Mouse (Mus musculus) 3T3-L1 (cell line): ENCODE results near the gene Ppp2ca.
A peak's percentile ranks its signal among the peaks of the same experiment; 100 is the strongest.

Source experiments
- DNase-seq: peaks from one replicate; pipeline ENCODE4 v3.0.0-alpha.2; 2015; ENCODE audit warnings: low read depth, low spot score

The Ppp2ca gene

DNA sequence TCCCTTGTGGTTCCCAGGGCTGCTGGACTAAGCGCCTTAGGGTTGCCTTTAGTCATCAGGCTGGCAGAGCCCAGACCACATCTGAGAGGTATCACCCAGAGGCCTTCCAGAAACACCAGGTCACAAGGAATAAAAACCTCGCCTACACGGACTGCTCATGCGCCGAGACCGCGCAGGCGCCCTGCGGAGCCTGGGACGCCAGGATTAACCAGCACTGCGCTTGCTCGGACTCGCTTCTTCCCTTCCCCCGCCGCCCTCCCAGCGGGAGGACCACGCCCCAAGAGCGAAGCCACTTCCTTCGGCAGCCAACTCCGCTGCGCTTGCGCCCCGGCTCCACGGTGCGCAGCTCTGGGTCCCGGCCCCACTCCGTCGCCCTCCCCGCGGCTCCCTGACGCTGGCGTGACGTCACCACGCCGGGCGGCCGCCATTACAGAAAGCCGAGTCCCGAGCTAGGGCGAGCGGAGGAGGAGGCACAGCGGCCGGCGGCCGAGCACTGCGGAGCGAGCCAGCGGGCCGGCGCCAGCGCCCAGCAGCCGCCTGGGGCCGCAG is at the start of gene Ppp2ca:
Gene Ppp2ca, plus strand, starts transcription at position 284 of the 549 bp plus-strand sequence.
- peak; percentile 98 for DNase-seq

DNA sequence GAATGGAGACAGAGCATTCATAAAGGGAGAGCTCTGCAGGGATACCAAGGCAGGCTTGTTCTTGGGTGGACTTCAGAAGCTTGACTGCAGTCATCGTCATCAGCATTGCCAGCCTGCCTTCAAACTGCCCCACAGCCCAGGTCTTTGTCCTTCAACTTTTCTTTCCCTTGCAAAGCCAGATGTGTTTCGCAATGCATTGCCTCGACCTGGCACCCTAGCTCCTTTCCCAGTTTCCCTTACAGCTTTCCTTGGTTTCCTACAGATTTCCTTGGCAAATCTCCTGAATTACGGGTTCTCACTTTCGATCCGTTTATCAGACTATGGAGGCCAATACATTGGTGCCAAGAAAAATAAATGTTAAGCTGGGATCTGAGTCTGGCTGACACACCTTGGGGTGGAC is 45.1 kb upstream of the Ppp2ca start:
- DNase-seq: no peak

DNA sequence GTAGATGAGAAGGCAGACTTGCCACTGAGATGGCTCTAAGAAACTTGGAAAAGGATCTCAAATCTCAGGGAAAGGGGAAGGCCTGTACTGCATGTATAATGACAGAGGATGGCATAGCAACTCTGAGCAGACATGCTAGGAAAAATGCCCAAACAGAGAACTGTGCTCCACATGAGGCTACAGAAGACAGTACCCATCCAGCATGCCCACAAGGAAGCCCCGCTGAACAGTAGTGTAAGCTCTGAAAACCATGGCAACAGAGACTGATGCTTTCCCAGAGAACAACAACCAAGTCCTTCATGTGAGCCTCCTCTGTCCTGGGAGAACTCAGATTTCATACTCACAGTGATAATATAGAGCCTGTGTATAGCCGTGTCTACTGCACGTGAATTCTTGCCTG is 43.8 kb upstream of the Ppp2ca start:
- no peak for DNase-seq

DNA sequence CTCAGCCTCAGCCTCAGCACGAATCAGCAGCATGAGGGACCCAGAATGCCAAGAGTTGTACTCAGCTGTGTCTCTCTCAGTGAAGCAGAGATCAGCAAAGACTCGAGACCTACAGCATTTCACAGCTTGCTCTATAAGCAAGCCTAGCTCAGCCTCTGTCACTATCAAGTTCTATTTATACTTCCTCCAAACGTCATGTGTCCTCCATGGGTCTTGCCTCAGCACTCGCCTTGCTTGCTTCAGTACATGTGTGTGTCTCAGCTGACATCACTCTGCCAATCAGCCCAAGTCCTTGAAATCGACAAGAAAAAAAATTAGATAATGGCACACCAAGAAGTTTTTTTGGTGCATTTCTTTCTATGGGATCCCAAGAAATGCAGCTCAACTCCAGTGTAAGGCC is 42.3 kb upstream of the Ppp2ca start:
- DNase-seq: no peak

DNA sequence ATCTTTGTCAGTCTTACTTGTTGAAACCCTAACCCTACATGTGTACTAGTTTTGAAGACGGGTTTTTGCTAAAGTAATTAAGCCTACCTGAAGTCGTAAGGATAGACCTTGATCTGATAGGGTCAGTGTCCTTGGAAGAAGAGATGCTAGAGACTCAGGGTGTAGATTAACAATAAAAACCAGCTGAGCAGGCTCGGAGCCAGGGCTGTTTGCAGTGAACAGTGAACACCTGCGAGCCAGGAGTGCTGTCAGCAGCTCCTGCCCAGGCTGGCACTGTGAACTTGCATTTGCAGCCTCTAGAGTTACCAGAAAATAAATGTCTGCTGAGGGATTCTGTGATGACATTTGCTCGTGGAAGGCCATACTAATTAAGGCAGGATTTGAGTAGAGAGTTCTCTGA is 39.5 kb upstream of the Ppp2ca start:
- DNase-seq: no peak

DNA sequence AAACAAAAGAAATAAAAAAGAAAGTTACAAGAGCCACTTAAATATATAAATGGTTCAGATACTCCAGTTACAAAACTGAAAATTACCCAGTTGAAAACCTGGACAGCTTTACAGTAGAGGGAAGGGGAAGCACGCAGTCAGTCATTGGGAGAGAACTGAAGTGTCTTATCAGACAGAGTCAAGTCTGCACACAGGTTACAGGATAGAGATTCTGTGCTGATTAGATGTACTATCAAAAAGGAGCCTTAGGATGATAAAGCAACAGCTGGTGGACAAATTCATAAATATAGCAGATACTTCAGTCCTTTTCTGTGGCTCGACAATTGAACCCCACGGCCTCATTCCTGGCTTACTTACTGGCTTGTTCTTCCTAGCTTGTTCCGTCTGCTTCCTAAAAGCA is 38.2 kb upstream of the Ppp2ca start:
- no peak for DNase-seq

DNA sequence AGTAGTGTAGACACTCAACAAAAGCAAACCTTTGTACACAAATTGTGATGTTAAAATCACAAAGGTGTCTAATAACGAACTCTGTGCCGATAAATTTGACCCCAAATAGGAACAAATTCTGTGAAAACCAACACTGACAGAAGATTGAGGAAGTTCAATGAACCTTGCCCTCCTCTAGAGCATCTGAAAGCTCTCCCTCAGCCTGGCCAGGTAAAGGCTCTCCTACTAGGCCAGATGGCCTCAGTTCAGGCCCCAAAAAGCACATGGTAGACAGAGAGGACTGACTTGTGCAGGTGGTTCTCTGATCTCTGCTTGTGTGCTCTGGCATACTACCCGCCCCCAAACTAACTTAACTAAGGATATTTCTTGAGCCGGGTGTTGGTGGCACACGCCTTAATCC is 36.1 kb upstream of the Ppp2ca start:
- DNase-seq: no peak

DNA sequence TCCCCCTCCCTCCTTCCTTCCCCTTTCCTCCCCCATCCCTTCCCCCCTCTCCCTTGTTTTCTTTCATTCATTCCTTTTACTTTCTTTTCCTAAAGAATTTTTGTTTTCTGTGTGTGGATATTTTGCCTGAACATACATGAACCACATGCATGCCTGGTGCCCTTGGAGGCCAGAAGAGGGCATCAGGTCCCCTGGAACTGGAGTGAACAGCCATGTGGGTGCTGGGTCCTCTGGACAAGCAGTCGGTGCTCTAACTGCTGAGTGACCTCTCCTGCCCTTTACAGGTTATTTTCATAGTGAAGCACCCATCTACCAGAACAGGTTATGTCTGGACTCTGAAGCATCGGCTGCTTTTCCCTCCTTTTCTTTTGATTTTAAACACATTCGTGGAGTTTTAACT is 34.1 kb upstream of the Ppp2ca start:
- peak; percentile 27 for DNase-seq

DNA sequence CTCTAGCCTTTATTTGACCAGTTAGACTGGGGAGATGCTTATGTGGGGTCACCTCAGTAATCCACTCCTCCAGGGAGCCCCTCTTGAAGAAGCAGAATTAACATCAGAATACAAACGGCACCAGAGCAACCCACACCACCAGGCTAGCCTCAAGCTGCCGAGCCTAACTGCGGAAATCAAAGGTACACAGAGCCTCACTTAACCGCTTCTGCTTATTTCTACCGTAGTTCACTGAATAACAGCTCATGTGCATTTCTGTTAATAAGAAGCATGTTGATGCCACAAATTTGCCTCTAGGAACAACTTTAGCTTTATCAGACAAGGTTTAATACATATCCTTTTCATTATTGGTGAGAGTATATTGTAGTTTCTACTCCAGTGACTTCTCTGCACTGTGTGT is 32.6 kb upstream of the Ppp2ca start:
- no peak for DNase-seq

DNA sequence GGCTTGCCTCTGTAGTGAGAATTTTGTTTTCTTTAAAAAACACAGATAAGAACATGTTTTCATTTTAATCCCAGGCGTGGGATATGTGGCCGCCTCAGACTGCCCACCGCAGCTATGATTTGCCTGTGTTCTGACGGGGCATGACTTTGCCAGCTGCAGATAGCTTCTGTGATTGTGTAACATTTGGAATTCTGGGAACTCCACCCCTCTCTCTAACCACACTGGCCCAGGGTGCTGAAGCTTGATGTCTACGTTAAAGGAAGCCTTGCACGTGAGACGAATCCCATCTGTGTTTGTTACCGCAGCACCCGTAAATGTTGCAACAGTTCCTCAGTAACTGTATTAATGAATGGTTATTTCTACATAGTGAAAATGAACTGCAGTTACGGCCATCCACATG is 26.7 kb upstream of the Ppp2ca start:
- DNase-seq: peak; percentile 24

DNA sequence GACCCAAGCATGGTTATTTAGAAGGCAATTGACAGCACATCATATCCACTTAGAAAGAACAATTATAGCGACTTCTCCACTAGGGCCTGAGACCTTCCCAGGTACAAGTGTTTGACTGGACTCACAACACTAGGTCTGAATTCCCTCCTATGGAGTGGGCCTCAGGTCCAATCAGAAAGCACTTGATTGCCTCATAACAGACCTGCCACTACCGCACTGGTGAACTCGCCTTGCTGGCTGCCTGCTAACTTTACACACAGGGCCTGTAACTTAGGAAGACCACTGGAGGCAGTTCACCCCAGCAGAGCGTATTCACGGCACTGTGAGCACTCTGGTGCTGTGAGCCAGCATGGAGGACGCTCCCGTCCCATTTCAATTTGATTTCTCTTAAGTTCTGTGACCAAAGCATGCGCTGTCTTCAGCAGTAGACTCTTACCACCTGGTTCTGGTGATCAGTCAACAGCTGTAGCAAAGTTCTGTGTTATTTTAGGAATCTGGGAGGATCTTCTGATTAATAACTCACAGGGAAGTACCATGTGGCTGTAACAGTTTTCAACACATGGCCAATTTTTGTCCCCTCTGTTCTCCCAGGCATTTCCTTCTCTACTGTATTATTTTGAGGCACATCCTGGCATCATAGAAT is 24.8 kb upstream of the Ppp2ca start:
- DNase-seq: no peak

DNA sequence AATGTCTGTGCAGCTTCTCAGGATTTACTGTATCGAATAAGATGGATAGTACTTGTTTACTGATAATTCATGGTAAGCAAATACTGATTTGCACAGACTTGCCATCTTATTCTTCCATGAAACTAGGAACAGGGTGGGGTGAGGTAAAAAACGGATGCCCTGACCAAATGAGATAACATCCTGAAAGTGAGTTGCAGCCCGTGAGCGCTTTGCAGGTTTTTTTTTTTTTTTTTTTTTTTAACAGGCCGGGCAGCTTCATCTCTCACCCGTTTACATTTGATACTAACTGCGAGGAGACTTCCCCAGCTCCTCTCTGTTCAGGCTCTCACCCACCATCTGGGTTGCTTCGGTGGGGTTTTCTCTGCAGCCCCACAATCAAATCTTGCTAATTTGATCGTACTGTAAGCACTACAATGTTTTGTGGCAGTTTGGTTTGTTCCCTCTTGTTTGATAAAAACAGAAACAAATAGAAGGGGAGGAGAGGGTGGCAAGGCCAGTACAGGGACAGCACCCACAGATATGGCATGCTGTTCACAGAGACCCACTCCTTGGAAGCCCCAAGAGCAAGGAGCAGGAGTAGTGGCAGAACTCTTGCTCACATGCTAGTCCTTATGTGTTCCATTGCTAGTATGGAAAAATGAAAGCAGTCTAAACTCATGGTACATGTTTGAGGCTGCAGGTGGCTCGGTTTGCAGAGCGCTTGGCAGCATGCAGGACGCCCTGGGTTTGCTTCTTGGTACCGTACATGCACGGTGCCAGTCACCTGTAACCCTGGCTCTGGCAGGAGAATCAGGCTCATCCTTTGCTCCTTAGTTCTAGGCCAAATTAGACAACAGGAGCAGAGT is 23.6 kb upstream of the Ppp2ca start:
- no peak for DNase-seq

DNA sequence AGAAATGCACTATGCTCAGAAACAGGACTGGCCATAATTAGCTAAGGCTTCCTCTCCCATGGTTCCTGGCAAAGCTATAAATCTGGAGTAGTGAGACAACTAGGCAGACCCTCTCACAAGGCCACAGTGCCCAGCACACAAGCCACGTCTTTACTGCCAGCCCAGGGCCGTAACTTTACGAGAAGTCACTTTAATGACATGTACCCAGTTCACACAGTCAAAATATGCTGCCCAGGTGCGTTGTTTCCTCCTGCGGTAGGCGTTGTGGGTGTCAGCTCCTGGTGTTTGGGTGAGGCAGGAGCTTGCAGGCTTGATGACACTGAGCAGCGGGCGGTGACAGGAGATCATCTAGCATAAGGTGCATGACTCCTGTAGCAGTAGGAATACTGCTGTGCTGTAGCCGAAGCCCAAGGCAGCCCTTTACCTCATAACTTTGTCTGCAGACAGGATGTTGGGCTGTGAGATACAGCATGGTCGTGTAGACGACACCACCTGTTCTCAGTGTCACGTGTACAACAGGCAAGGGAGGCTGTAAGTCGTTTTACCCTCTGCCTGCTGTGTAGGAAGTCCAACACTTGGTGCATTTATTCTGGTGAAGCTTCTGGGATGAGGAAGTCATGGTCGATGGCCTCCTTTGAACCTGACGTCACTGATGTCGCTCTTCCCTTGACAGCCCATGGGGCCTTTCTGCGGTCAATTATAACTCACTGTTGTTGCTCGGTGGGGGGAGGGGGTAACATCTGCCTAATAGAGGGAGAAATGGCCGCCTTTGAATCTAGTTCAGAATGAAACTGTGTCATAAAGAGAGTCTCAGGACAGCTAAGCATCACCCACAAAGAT is 22.5 kb upstream of the Ppp2ca start:
- no peak for DNase-seq

DNA sequence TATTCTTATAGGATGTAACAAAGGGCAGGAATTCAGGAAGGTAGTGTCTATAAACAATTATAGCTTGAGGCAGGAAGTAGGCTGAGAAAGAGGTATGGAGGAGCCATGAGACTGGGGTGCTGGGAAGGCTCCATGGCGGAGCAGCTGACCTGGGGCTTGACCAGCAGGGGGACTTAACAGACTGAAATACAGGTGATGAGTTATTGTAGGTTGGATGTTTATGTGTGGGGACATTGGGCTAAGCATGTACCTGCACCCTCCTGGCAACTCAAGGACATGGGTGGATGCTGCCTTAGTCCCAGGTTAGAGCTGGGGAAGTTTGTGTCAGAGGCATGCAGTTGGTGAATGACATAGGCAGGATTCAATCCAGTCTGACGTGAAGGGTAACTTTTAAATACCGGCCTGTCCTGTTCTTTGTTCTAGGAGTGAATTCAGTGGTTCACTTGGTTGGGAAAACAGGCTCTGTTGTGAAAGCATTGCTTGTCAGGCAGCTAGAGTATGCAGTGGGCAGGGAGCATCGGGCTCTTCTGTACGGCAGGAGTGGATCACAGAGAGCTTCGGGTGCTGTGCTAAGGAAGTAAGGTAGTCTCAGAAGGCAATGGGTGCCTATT is 21.6 kb upstream of the Ppp2ca start:
- no peak for DNase-seq

DNA sequence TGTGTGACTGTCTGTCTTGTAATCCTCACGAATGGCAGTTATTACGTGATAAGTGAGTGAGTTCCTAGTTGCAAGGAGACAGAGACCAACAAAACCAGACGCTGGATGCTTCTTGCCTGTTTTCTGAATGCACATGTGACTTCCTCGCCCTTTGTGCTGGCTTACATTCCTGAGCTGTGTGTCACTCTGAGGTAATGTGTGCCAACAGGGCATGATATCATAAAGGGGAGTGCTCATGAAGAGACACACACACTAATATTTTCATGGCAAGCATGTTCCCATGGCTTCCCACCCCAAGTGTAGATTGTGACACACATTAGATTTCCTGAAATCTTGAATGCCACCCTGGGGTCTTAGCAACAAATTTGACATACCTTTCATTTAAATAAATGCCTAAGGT is 20.5 kb upstream of the Ppp2ca start:
- DNase-seq: peak; percentile 96

DNA sequence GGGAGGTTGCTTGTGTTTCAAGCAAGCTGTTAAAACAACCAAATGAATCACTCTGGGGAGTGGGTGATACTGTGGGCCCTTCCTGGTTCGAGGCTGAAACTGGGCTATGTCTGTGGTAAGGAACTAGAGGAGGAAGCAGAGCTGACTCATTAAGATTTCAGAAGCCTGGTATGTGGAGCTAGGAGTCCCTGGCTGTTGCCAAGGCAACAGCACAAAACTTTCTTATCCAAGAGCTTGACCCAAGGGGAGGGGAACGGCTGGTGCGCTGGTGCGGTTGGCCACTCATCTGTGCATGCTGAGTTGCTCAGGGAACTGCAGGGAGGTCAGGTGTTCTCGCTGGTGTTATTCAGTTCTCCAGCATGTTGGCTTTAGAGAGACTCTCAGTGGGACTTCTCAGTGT is 18.5 kb upstream of the Ppp2ca start:
- DNase-seq: peak; percentile 93

DNA sequence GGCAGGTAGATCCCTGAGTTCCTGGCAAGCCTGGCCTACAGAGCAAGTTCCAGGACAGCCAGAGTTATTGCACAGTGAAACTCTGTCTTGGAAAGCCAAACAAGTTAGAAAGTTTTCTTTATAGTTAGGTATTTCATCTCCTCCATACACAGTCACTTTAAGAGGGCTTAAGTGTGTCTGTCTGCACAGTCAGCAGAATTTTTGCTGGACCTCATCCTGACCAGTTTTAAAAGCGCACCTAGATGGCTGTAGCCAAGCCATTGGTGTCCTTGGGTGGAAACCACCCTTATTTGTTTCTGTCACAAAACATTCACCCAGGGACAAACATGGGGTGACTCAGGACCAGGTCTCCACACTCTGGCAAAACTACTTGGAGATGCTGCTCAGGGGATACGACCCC is 17.8 kb upstream of the Ppp2ca start:
- DNase-seq: no peak

DNA sequence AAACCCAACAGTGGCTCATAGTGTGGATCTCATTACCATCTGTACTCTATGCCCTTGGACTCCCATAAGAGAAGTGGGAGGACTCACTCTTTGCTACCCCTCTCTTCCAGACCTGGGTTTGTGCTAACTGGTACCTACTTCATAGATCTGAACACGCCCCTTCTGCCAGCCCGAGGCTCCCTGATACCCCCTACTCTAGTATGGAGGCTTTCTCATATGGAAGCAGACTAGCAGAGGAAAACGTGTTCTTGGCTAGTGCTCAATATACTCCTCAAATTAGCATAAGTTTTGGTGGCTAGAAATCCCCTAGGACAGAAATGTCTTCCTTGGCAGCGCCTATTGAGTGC is 12.7 kb upstream of the Ppp2ca start:
- no peak for DNase-seq

DNA sequence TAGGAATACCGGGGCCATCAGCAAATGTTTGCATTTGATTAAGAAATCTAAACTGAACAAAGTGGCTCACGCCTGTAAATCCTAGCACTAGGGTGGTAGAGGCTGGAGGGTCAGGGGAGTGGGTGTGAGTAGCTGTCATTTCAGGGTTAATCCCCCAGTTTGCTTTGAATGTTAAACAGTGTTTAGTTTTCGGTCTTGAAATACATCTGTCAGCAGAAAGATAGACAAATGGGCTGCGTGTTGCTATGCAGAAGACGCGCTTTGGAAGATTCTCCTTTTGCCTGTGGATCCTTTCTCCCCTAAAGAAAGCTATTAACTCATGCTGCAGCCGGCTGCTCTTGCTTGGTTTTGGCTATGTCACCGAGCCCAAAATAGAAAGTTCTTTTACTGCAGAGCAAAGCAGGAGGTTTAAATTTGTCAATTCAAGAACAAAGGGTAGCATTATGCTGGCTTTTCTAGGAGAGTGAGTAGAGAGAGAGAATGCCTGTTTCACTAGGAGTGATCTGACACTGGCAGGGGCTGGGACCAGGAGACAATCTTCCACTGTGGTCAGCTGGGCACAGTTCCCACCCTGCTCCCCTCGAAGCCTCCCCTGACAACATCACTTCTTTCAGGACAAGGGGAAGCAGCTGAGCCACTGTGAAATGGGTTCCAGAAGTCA is 12.1 kb upstream of the Ppp2ca start:
- peak; percentile 31 for DNase-seq

DNA sequence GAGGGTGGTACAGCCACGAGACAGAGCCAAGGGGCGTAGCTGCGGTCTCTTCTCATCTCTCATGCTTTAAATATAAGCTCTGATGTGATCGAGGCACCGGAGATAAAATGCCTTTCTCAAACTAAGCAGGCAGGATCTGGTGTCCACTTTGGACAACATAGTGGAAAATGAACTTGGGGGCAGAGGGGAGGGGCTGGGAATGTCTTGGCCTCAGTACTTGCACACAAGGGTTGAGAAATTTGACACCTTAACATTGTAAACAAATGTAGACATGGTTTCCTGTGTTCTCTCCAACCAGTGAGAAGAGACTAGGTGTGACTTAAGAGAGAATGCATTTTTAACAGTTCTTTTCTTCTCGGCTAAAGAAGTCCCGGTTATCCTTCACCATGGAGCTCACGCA is 9.2 kb upstream of the Ppp2ca start:
- no peak for DNase-seq

DNA sequence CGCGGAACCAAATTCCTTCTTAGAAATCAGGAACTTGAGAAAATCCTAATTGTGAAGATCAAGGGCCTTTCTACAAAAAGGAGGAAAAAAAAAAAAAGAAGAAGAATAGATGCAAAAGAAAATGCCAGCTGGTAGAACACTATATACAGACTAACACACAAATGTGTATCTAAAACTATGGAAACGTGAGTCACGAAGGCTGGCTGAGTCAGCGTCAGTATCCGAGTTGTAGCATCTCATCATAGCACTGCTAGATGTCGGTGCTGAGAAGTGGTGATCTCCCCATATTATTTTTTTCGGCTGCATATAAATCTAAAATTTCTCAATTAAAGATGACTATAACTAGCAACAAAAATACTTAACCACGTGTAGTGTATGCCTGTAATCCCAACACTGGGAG is 7.2 kb upstream of the Ppp2ca start:
- DNase-seq: peak; percentile 49
